Mouse (Mus musculus): ENCODE measurements around the gene Olfr549.
A peak's percentile ranks its signal among the peaks of the same experiment; 100 is the strongest.

Gene Olfr549

GRCm38 (mm10) chr7:102549570-102549969 lies at the start of gene Olfr549:
TSS of gene Olfr549 (plus strand) at chr7:102549870.
- no peak for DNase-seq

GRCm38 (mm10) chr7:102501986-102502385 lies 47.7 kb upstream of the Olfr549 start:
- no peak for DNase-seq

- peak; percentile 81 for DNase-seq
These were observed 42.8 kb upstream of the Olfr549 start for GRCm38 (mm10) chr7:102506848-102507247.

GRCm38 (mm10) chr7:102508066-102508465 lies 41.6 kb upstream of the Olfr549 start:
- no peak for DNase-seq

- DNase-seq: no peak
These were observed 41.0 kb upstream of the Olfr549 start for GRCm38 (mm10) chr7:102508666-102509065.

- no peak for DNase-seq
These were observed 39.9 kb upstream of the Olfr549 start for GRCm38 (mm10) chr7:102509726-102510125.

- no peak for DNase-seq
These were observed 37.7 kb upstream of the Olfr549 start for GRCm38 (mm10) chr7:102511927-102512326.

GRCm38 (mm10) chr7:102512814-102513435 lies 36.7 kb upstream of the Olfr549 start:
- peak; percentile 93 for DNase-seq

GRCm38 (mm10) chr7:102514144-102514543 lies 35.5 kb upstream of the Olfr549 start:
- DNase-seq: no peak

GRCm38 (mm10) chr7:102516261-102517050 lies 33.2 kb upstream of the Olfr549 start:
- peak; percentile 30 for DNase-seq

- DNase-seq: no peak
These were observed 32.7 kb upstream of the Olfr549 start for GRCm38 (mm10) chr7:102517051-102517335.

GRCm38 (mm10) chr7:102529052-102529451 lies 20.6 kb upstream of the Olfr549 start:
- DNase-seq: no peak

- DNase-seq: no peak
These were observed 15.2 kb upstream of the Olfr549 start, which contains the start of gene Olfr547 for GRCm38 (mm10) chr7:102534449-102534848. TSS of gene Olfr547 (plus strand) at chr7:102534749.

GRCm38 (mm10) chr7:102540596-102540995 lies 9.1 kb upstream of the Olfr549 start, which contains the start of gene Olfr548-ps1:
TSS of gene Olfr548-ps1 (plus strand) at chr7:102540896.
- no peak for DNase-seq

GRCm38 (mm10) chr7:102541251-102541650 lies 8.4 kb upstream of the Olfr549 start:
- DNase-seq: no peak

GRCm38 (mm10) chr7:102553279-102553678 lies 3.6 kb downstream of the Olfr549 start:
- no peak for DNase-seq

- peak; percentile 90 for DNase-seq
These were observed 15.6 kb downstream of the Olfr549 start, which contains the start of gene Trim21 for GRCm38 (mm10) chr7:102564999-102565997. TSS of gene Trim21 (minus strand) at chr7:102565486.

- DNase-seq: no peak
These were observed 16.5 kb downstream of the Olfr549 start for GRCm38 (mm10) chr7:102566219-102566618.

GRCm38 (mm10) chr7:102571142-102571541 lies 21.5 kb downstream of the Olfr549 start, which contains the start of gene Olfr550:
TSS of gene Olfr550 (plus strand) at chr7:102571442.
- no peak for DNase-seq

GRCm38 (mm10) chr7:102573174-102573830 lies 23.6 kb downstream of the Olfr549 start:
- no peak for DNase-seq

- no peak for DNase-seq
These were observed 26.3 kb downstream of the Olfr549 start for GRCm38 (mm10) chr7:102575998-102576397.

- DNase-seq: no peak
These were observed 42.1 kb downstream of the Olfr549 start, which contains the start of gene Olfr551 for GRCm38 (mm10) chr7:102591786-102592185. TSS of gene Olfr551 (minus strand) at chr7:102591886.
